Mouse (Mus musculus): ENCODE data around the gene Kctd2.
"Not testable (repeated sequence)": the region's sequence is repeated elsewhere in the genome, so short reads cannot be mapped to it uniquely, and the experiment has no call there.

The Kctd2 gene

GRCm38 (mm10) chr11:115419531-115420237, at the start of gene Kctd2, which contains the start of gene Atp5h:
TSS of gene Kctd2 (plus strand) at chr11:115420128.
TSS of gene Atp5h (minus strand) at chr11:115419962.
- peak; percentile 91 for ATAC-seq (ENCODE audit: insufficient number of reproducible peaks, low FRiP score, low TSS enrichment)

- no peak for ATAC-seq (ENCODE audit: insufficient number of reproducible peaks, low FRiP score, low TSS enrichment)
Measured at GRCm38 (mm10) chr11:115370368-115370767, 49.6 kb upstream of the Kctd2 start.

GRCm38 (mm10) chr11:115371354-115371753, 48.6 kb upstream of the Kctd2 start:
- ATAC-seq (ENCODE audit: insufficient number of reproducible peaks, low FRiP score, low TSS enrichment), result no peak

- ATAC-seq (ENCODE audit: insufficient number of reproducible peaks, low FRiP score, low TSS enrichment), result no peak
Measured at GRCm38 (mm10) chr11:115372015-115372414, 47.9 kb upstream of the Kctd2 start.

GRCm38 (mm10) chr11:115372737-115373136, 47.2 kb upstream of the Kctd2 start:
- no peak for ATAC-seq (ENCODE audit: insufficient number of reproducible peaks, low FRiP score, low TSS enrichment)

GRCm38 (mm10) chr11:115373805-115374694, 45.9 kb upstream of the Kctd2 start:
- ATAC-seq (ENCODE audit: insufficient number of reproducible peaks, low FRiP score, low TSS enrichment), result peak; percentile 66; the same call in 1 of the 2 replicates

- no peak for ATAC-seq (ENCODE audit: insufficient number of reproducible peaks, low FRiP score, low TSS enrichment)
Measured at GRCm38 (mm10) chr11:115374695-115375425, 45.1 kb upstream of the Kctd2 start.

GRCm38 (mm10) chr11:115376722-115377121, 43.2 kb upstream of the Kctd2 start:
- ATAC-seq (ENCODE audit: insufficient number of reproducible peaks, low FRiP score, low TSS enrichment), result no peak

GRCm38 (mm10) chr11:115377254-115377653, 42.7 kb upstream of the Kctd2 start:
- ATAC-seq (ENCODE audit: insufficient number of reproducible peaks, low FRiP score, low TSS enrichment), result no peak

GRCm38 (mm10) chr11:115377854-115378253, 42.1 kb upstream of the Kctd2 start:
- ATAC-seq (ENCODE audit: insufficient number of reproducible peaks, low FRiP score, low TSS enrichment), result no peak

- no peak for ATAC-seq (ENCODE audit: insufficient number of reproducible peaks, low FRiP score, low TSS enrichment)
Measured at GRCm38 (mm10) chr11:115381276-115381675, 38.7 kb upstream of the Kctd2 start.

GRCm38 (mm10) chr11:115381743-115382539, 38.0 kb upstream of the Kctd2 start, which contains the start of gene Cdr2l:
TSS of gene Cdr2l (plus strand) at chr11:115381916.
- peak; percentile 93 for ATAC-seq (ENCODE audit: insufficient number of reproducible peaks, low FRiP score, low TSS enrichment)

GRCm38 (mm10) chr11:115382891-115383290, 37.0 kb upstream of the Kctd2 start:
- ATAC-seq (ENCODE audit: insufficient number of reproducible peaks, low FRiP score, low TSS enrichment), result no peak

GRCm38 (mm10) chr11:115383701-115384474, 36.0 kb upstream of the Kctd2 start:
- ATAC-seq (ENCODE audit: insufficient number of reproducible peaks, low FRiP score, low TSS enrichment), result no peak

- no peak for ATAC-seq (ENCODE audit: insufficient number of reproducible peaks, low FRiP score, low TSS enrichment)
Measured at GRCm38 (mm10) chr11:115384587-115384986, 35.3 kb upstream of the Kctd2 start.

- ATAC-seq (ENCODE audit: insufficient number of reproducible peaks, low FRiP score, low TSS enrichment), result not testable (repeated sequence)
Measured at GRCm38 (mm10) chr11:115386859-115387258, 33.1 kb upstream of the Kctd2 start.

- ATAC-seq (ENCODE audit: insufficient number of reproducible peaks, low FRiP score, low TSS enrichment), result no peak
Measured at GRCm38 (mm10) chr11:115391358-115391757, 28.6 kb upstream of the Kctd2 start.

- ATAC-seq (ENCODE audit: insufficient number of reproducible peaks, low FRiP score, low TSS enrichment), result peak; percentile 67; the same call in 1 of the 2 replicates
Measured at GRCm38 (mm10) chr11:115393721-115394325, 26.1 kb upstream of the Kctd2 start.

GRCm38 (mm10) chr11:115398085-115398484, 21.8 kb upstream of the Kctd2 start:
- no peak for ATAC-seq (ENCODE audit: insufficient number of reproducible peaks, low FRiP score, low TSS enrichment)

All from cerebellum, adult (tissue).